Mouse (Mus musculus) forebrain, embryonic 12.5 days (tissue): ENCODE measurements around the gene Abi2. TPM values are rescaled to one million over a fixed set of nuclear protein-coding genes. Genes with fewer than 3 reads are reported as not detected.
A peak's percentile ranks its signal among the peaks of the same experiment; 100 is the strongest.

Experiments used
- ATAC-seq: fragments of 200-750 bp; cut with Nextera tagmentation; 2 replicates; pipeline ENCODE4 v1.8.0; 2017; ENCODE audit warnings: moderate TSS enrichment; ENCODE audit not compliant: low FRiP score
- H3K27ac ChIP-seq: fragments of 300-500 bp; sonication (generic); 2 replicates; pipeline ENCODE4 v1.5.1; 2016; ENCODE audit warnings: mild to moderate bottlenecking
- H3K27me3 ChIP-seq: fragments of 300-500 bp; sonication (generic); 2 replicates; pipeline ENCODE4 v1.6.1; 2016; ENCODE audit warnings: mild to moderate bottlenecking
- H3K36me3 ChIP-seq: fragments of 300-500 bp; sonication (generic); replicated peaks from 2 replicates; pipeline ENCODE4 v1.6.1; 2016; ENCODE audit warnings: mild to moderate bottlenecking
- H3K4me1 ChIP-seq: fragments of 300-500 bp; sonication (generic); 2 replicates; pipeline ENCODE4 v1.6.1; 2016
- H3K4me2 ChIP-seq: fragments of 300-500 bp; sonication (generic); 2 replicates; pipeline ENCODE4 v1.6.1; 2016; ENCODE audit warnings: mild to moderate bottlenecking, moderate library complexity
- H3K4me3 ChIP-seq: fragments of 300-500 bp; sonication (generic); replicated peaks from 2 replicates; pipeline ENCODE4 v1.5.1; 2016; ENCODE audit warnings: mild to moderate bottlenecking
- H3K9ac ChIP-seq: fragments of 300-500 bp; sonication (generic); 2 replicates; pipeline ENCODE4 v1.6.1; 2016; ENCODE audit warnings: mild to moderate bottlenecking
- H3K9me3 ChIP-seq: fragments of 300-500 bp; sonication (generic); 2 replicates; pipeline ENCODE4 v1.6.1; 2016
- WGBS: fragments of 180-500 bp; shearing (Covaris S2); methylation state at CpG from one replicate; pipeline ENCODE4 v1.1.7; 2016; 5-methylcytosine and 5-hydroxymethylcytosine counted together
- polyA plus RNA-seq: library from polyadenylated mRNA; unstranded; fragments of >200 nt; fragmentation: Nextera tagmentation; extraction: Ambion mirVana; gene quantifications from 2 replicates; pipeline ENCODE4 v1.2.1, GENCODE M21; 2016

The Abi2 gene
- 65.3 and 76.0 TPM in 2 replicates for polyA plus RNA-seq

DNA sequence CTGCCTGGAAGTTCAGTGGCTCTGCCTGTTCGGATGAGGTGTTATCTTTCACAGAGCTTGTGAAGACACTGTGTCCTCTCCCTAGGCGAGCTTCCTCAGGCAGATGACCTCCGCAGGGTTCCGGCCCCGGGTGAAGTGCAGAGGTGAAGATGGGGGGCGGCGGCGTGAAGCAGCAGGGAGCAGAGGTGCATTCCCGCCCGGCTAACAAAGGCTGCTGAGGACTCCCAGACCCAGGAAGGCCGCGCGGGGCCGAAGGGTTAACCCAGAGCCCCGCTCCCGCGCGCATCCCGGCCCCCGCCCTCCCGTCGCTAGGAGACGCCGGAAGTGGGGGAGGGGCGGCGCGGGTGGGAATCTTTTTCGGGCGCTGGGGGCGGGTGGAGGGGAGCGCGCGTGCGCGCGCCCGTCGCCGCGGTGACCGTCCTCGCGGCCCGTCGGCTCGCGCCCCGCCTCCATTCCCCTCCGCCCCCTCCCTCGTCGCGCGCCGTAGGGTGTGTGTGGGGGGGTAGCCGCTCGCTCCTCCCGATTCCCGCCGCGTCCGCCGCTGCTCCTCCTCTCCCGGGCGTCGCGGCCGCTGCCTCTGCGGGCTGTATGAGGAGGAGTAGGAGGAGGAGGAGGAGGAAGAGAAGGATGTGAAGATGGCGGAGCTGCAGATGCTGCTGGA lies at the start of gene Abi2:
TSS of gene Abi2 (plus strand) at position 452 of the 661 bp plus-strand sequence.
- H3K4me2 ChIP-seq, result peak within 1 kb of the TSS; percentile 59
- peak within 1 kb of the TSS; percentile 91 for H3K9ac ChIP-seq
- WGBS, result under 1% methylated on average over 53 of the region's 69 CpGs
- H3K4me3 ChIP-seq, result peak within 1 kb of the TSS; percentile 93
- H3K27ac ChIP-seq, result peak within 1 kb of the TSS; percentile 97
- H3K9me3 ChIP-seq, result no peaks in the 10 kb centered on the region
- H3K36me3 ChIP-seq, result no peaks in the 10 kb centered on the region
- ATAC-seq, result peak; percentile 93
- H3K4me1 ChIP-seq, result peaks cover 12% of the 10 kb centered on the region
- H3K27me3 ChIP-seq, result no peaks in the 10 kb centered on the region

DNA sequence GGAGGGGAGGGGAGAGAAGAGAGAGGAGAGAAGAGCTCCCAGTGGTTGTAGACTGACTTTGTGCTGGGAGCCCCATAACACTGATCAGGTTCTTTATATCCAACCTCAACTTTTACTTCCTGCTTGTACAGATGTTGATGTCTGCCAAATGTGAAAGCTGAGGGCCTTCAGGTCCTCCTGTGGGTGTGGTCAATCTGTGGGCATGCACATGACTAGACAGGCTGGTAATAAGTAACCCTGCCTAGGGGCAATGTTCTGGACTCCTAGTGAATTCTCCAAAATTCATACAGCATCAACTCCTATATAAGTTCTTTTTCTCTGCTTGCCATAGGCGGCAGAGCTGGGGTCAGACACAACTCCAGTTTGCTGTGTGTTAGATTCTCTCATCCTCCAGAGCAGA lies 47.8 kb upstream of the Abi2 start:
- no peak for ATAC-seq
- Histone ChIP-seq H3K9ac (no peak overlapping the region), H3K27me3 (no peaks in the 10 kb centered on the region), H3K4me2 (no peak overlapping the region), H3K27ac (no peak overlapping the region), H3K4me3 (no peak overlapping the region), H3K4me1 (no peaks in the 10 kb centered on the region), H3K36me3 (peaks cover 21% of the 10 kb centered on the region), H3K9me3 (no peaks in the 10 kb centered on the region)
- 90% methylated on average over 1 of the region's 1 CpGs for WGBS

DNA sequence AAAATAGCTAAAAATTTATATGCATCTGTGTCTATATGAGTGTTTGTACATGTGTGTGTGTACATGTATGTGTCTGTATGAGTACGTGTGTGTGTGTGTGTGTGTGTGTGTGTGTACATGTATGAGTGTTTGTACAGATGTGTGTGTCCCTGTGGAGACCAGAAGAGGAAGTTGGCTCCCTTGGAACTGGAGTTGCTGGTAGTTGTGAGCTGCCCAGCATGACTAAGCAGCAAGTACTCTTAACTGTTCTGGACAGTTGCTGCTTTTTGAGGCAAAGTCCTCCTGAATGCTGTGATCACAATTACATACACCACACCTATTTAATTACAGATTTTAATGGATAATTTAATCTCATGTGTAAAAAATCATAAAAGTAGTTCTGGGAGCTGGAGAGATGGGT lies 32.9 kb upstream of the Abi2 start:
- Histone ChIP-seq H3K27ac (no peak overlapping the region), H3K4me3 (no peak overlapping the region), H3K4me1 (no peaks in the 10 kb centered on the region), H3K9ac (no peak overlapping the region), H3K27me3 (no peaks in the 10 kb centered on the region), H3K4me2 (no peak overlapping the region), H3K9me3 (no peaks in the 10 kb centered on the region), H3K36me3 (peaks cover 39% of the 10 kb centered on the region)
- WGBS, result 94% methylated on average over 1 of the region's 1 CpGs
- no peak for ATAC-seq

- Histone ChIP-seq H3K36me3 (peaks cover 35% of the 10 kb centered on the region), H3K9me3 (no peaks in the 10 kb centered on the region), H3K27ac (no peak overlapping the region), H3K4me1 (no peaks in the 10 kb centered on the region), H3K4me3 (no peak overlapping the region), H3K4me2 (no peak overlapping the region), H3K27me3 (no peaks in the 10 kb centered on the region), H3K9ac (no peak overlapping the region)
- WGBS, result 92% methylated on average over 3 of the region's 3 CpGs
- ATAC-seq, result no peak
These were observed 27.5 kb upstream of the Abi2 start for GRCm38 (mm10) chr1:60381910-60382309.

DNA sequence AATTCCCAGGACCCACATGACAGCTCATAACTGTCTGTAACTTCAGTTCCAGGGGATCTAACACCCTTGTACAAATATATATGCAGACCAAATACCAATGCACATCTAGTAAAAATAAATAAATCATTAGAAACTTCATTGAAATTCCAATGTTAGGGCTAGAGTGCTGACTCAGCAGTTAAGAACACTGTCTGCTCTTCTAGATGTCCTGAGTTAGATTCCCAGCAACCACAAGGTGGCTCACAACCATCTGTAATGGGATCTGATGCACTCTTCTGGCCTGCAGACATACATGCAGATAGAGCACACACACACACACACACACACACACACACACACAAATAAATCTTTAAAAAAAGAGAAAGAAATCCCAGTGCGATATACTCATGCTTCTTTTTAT lies 4.6 kb upstream of the Abi2 start:
- Histone ChIP-seq H3K4me2 (no peak overlapping the region), H3K4me3 (no peak overlapping the region), H3K4me1 (peaks cover 2% of the 10 kb centered on the region; the same call in 1 of the 2 replicates), H3K27me3 (no peaks in the 10 kb centered on the region), H3K27ac (no peak overlapping the region), H3K9ac (no peak overlapping the region), H3K36me3 (no peaks in the 10 kb centered on the region), H3K9me3 (no peaks in the 10 kb centered on the region)
- no peak for ATAC-seq
- 94% methylated on average over 1 of the region's 1 CpGs for WGBS

- peaks cover 12% of the 10 kb centered on the region for H3K4me1 ChIP-seq
- whole genome bisulfite sequencing, result 24% methylated on average over 13 of the region's 13 CpGs
- peak overlapping the region; percentile 97 for H3K27ac ChIP-seq
- H3K4me2 ChIP-seq, result peak overlapping the region; percentile 59
- H3K36me3 ChIP-seq, result no peaks in the 10 kb centered on the region
- peak; percentile 51 for ATAC-seq
- peak overlapping the region; percentile 91 for H3K9ac ChIP-seq
- no peaks in the 10 kb centered on the region for H3K27me3 ChIP-seq
- peak overlapping the region; percentile 93 for H3K4me3 ChIP-seq
- no peaks in the 10 kb centered on the region for H3K9me3 ChIP-seq
These were observed 785 bp upstream of the Abi2 start for GRCm38 (mm10) chr1:60408501-60409167.

DNA sequence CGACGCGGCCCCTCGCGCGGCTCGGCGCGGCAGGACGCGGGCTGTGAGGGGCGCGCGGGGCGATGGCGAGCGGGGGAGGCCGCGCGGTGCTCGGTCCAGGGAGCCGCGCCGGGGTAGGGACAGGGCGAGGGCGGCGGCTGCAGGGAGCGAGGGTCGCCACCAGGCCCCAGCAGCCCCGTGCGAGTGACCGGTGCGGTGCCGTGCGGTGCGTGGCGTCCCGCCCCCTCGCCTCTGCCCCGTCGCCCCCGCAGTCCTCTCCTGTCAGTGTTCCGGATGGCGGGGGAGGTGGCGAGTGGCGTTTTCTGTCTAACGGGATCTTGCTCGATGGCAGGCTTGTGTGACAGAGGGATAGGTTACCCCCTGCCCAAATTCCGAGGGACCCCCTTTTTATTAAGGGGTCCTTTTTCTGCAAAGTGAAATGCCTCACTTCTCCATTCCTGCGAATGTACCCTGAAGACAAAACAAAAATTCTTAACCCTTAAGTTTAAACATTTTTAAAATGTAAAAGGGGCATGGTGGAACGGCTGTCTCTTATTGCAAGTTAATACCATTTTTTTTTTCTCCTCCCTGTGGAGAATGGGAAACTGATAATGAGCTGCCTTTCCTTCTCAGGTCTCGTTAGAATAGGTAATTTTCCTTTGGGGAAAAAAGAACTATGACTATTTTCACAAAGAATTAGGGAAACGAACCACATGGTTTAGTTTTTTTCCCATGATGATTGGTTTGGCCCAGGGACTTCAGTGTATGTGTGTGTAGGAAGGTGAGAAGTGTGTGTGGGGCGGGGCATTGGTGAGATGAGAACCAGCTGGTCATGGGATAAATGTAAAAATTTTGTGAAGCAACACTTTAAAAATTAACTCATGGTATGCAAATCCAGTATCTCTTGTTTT lies 754 bp downstream of the Abi2 start:
- Histone ChIP-seq H3K36me3 (no peaks in the 10 kb centered on the region), H3K4me3 (peak overlapping the region; percentile 93), H3K9ac (peak overlapping the region; percentile 91), H3K4me1 (peaks cover 12% of the 10 kb centered on the region), H3K4me2 (peak overlapping the region; percentile 59), H3K27me3 (no peaks in the 10 kb centered on the region), H3K27ac (peak overlapping the region; percentile 97), H3K9me3 (no peaks in the 10 kb centered on the region)
- ATAC-seq, result peak; percentile 87
- 2% methylated on average over 40 of the region's 54 CpGs for WGBS

DNA sequence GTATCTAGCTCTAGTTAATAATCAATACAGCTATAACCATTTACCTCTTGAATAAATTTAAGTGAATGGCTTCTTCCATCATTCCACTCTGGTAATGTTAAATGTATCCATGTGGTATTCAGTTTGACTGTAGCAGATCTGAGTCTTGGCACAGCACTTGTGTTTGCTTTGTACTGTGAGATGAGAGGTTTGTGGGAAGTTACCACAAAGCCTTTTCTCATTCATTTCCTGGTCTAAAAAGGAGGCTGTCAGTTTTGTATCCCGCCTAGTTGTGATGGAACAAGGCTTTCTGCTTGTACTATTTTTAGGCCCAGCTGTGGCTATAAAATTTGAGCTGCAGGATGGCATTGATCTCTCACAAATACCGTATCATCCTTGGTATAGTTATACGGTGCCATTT lies 7.3 kb downstream of the Abi2 start:
- WGBS, result 77% methylated on average over 3 of the region's 3 CpGs
- no peak overlapping the region for H3K4me3 ChIP-seq
- ATAC-seq, result no peak
- no peak overlapping the region for H3K4me2 ChIP-seq
- no peaks in the 10 kb centered on the region for H3K9me3 ChIP-seq
- H3K4me1 ChIP-seq, result peaks cover 2% of the 10 kb centered on the region; the same call in 1 of the 2 replicates
- H3K27me3 ChIP-seq, result no peaks in the 10 kb centered on the region
- no peak overlapping the region for H3K9ac ChIP-seq
- H3K36me3 ChIP-seq, result no peaks in the 10 kb centered on the region
- no peak overlapping the region for H3K27ac ChIP-seq

DNA sequence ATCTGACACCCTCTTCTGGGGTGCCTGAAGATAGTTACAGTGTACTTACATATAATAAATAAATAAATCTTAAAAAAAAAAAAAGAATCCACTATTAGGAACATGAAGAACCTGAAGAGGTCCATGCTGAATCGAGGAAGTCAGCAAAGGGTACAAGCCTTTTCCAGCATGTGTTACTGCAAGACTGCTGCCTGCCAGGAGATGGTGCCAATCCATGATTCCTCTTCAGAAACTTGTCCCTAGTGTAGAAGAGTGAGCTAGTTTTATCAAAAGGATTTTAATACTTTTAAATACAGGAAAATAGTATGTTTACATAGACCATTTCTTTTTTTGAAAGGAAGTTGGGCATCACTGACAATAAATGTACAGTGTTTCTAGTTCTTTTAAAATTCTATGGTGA lies 14.5 kb downstream of the Abi2 start:
- H3K9me3 ChIP-seq, result no peaks in the 10 kb centered on the region
- H3K4me1 ChIP-seq, result peaks cover 3% of the 10 kb centered on the region; the same call in 1 of the 2 replicates
- H3K27me3 ChIP-seq, result no peaks in the 10 kb centered on the region
- ATAC-seq, result no peak
- H3K36me3 ChIP-seq, result no peaks in the 10 kb centered on the region
- no peak overlapping the region for H3K4me2 ChIP-seq
- no peak overlapping the region for H3K4me3 ChIP-seq
- 100% methylated on average over 1 of the region's 1 CpGs for WGBS
- no peak overlapping the region for H3K9ac ChIP-seq
- H3K27ac ChIP-seq, result no peak overlapping the region

GRCm38 (mm10) chr1:60428341-60428740 lies 18.9 kb downstream of the Abi2 start:
- H3K27ac ChIP-seq, result no peak overlapping the region
- H3K4me1 ChIP-seq, result peaks cover 3% of the 10 kb centered on the region; the same call in 1 of the 2 replicates
- H3K27me3 ChIP-seq, result no peaks in the 10 kb centered on the region
- no peaks in the 10 kb centered on the region for H3K9me3 ChIP-seq
- no peak overlapping the region for H3K4me3 ChIP-seq
- no peak overlapping the region for H3K4me2 ChIP-seq
- ATAC-seq, result no peak
- WGBS, result 82% methylated on average over 2 of the region's 2 CpGs
- H3K9ac ChIP-seq, result no peak overlapping the region
- no peaks in the 10 kb centered on the region for H3K36me3 ChIP-seq

GRCm38 (mm10) chr1:60428932-60429331 lies 19.5 kb downstream of the Abi2 start:
- WGBS, result 67% methylated on average over 2 of the region's 2 CpGs
- Histone ChIP-seq H3K4me3 (no peak overlapping the region), H3K4me1 (peaks cover 3% of the 10 kb centered on the region; the same call in 1 of the 2 replicates), H3K4me2 (no peak overlapping the region), H3K27ac (no peak overlapping the region), H3K36me3 (no peaks in the 10 kb centered on the region), H3K27me3 (no peaks in the 10 kb centered on the region), H3K9ac (no peak overlapping the region), H3K9me3 (no peaks in the 10 kb centered on the region)
- no peak for ATAC-seq

DNA sequence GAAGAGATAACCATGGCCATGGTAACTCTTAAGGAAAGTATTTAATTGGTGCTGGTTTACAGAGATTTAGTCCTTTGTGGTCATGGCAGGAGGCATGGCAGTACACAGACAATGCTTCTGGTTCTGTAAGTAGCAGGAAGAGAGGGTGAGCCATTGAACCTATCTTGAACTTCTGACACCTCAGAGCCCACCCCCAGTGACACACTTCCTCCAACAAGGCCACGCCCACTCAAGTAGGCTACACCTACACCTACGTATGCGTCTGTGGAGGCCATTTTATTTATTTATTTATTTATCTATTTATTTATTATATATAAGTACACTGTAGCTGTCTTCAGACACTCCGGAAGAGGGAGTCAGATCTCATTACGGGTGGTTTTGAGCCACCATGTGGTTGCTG lies 22.1 kb downstream of the Abi2 start:
- no peak overlapping the region for H3K4me3 ChIP-seq
- H3K9ac ChIP-seq, result no peak overlapping the region
- H3K36me3 ChIP-seq, result 0 out of 2 replicates have a peak, but pooled peaks cover 4% of the 10 kb centered on the region
- H3K27ac ChIP-seq, result no peak overlapping the region
- H3K27me3 ChIP-seq, result no peaks in the 10 kb centered on the region
- ATAC-seq, result no peak
- 89% methylated on average over 5 of the region's 5 CpGs for WGBS
- H3K4me2 ChIP-seq, result no peak overlapping the region
- H3K9me3 ChIP-seq, result no peaks in the 10 kb centered on the region
- peaks cover 1% of the 10 kb centered on the region; the same call in 1 of the 2 replicates for H3K4me1 ChIP-seq
